7 mouse cellular contexts compared by ENCODE assay signal in the genomic region with DNA sequence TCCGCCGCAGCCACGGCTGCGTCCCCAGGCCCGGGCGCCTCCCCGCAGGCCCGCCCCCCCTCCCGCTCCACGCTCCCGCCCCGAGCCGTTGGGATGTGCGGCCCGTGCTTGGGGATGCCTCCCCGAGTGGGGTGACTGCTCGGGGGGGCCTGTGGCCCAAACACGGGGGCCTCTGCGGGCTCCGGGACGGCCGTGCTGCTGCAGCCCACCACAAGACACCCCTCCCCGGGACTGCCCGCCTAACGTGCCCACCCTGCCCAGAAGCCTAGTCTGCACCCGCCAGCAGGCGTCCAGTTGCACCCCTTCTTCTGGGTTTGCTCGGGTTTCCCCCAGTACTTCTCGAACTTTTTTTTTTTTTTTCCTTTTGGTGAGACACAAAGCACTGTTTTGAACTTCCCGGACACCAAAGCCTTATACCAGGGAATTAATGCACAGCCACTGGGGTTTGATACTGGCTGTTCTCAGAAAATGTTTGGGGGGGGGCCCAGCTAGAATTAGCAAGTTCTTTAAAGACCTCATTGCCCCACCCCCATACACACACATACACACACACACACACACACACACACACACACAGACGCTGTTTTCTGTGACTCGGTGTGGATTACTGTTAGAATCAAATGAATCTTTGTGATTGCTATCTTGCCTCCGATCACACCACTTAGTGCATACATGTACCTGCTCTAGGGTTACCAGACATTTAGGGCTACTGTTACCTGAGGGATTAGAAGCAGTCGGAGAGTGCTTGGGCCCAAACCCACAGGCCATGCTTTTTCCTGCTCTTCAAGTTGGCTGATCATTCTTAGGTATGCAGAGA. TPM values are rescaled to one million over a fixed set of nuclear protein-coding genes. Genes with fewer than 3 reads are reported as not detected.
DNase-seq lines count a peak whose midpoint lies in the region; ATAC-seq and TF ChIP-seq lines count a peak whose summit lies in the region.

No protein-coding gene starts in this region.

- TF ChIP-seq CTCF in layer of hippocampus, adult 2 months (conservative IDR thresholded peaks at IDR 0.05): no peak
- no peak for TF ChIP-seq CTCF in midbrain, postnatal 0 days (IDR thresholded peaks at IDR 0.05)

- H3K9ac ChIP-seq in embryonic facial prominence, embryonic 12.5 days: peak overlapping the region; percentile 80
- H3K9ac ChIP-seq in intestine, embryonic 15.5 days: peak overlapping the region; percentile 79
- 0 out of 2 replicates have a peak overlapping the region, but pooled peaks have one; percentile 1 for H3K9ac ChIP-seq in midbrain, postnatal 0 days (replicated peaks; ENCODE audit: low read length, poor library complexity, severe bottlenecking)

- no peaks in the 10 kb centered on the region for H3K9me3 ChIP-seq in embryonic facial prominence, embryonic 12.5 days
- no peaks in the 10 kb centered on the region for H3K9me3 ChIP-seq in intestine, embryonic 15.5 days
- H3K9me3 ChIP-seq in midbrain, postnatal 0 days (ENCODE audit: low read length): no peaks in the 10 kb centered on the region

- H3K27ac ChIP-seq in layer of hippocampus, adult 2 months: no peak overlapping the region
- peak overlapping the region; percentile 100 for H3K27ac ChIP-seq in embryonic facial prominence, embryonic 12.5 days
- H3K27ac ChIP-seq in intestine, embryonic 15.5 days: peak overlapping the region; percentile 99
- H3K27ac ChIP-seq in midbrain, postnatal 0 days (ENCODE audit: low read depth, low read length): no peak overlapping the region

- no peaks in the 10 kb centered on the region for H3K27me3 ChIP-seq in embryonic facial prominence, embryonic 12.5 days
- no peaks in the 10 kb centered on the region for H3K27me3 ChIP-seq in intestine, embryonic 15.5 days (replicated peaks)
- H3K27me3 ChIP-seq in midbrain, postnatal 0 days (ENCODE audit: insufficient read depth, low read length): no peaks in the 10 kb centered on the region

- peaks cover 8% of the 10 kb centered on the region; the same call in 1 of the 2 replicates for H3K36me3 ChIP-seq in embryonic facial prominence, embryonic 12.5 days
- 0 out of 2 replicates have a peak, but pooled peaks cover 2% of the 10 kb centered on the region for H3K36me3 ChIP-seq in intestine, embryonic 15.5 days
- no peaks in the 10 kb centered on the region for H3K36me3 ChIP-seq in midbrain, postnatal 0 days (ENCODE audit: insufficient read depth, low read length)

- DNase-seq in layer of hippocampus, adult 2 months (ENCODE audit: low spot score in 2 of 2): no peak
- DNase-seq in layer of hippocampus, postnatal 25 days (ENCODE audit: extremely low spot score in 1 of 2, low spot score in 1 of 2): no peak
- DNase-seq in MN1 (ENCODE audit: low spot score): peak; percentile 42
- peak; percentile 8 for DNase-seq in midbrain, postnatal 0 days (ENCODE audit: low spot score)
- no peak for DNase-seq in left cerebral cortex, postnatal 25 days (ENCODE audit: low spot score in 2 of 2)

- ATAC-seq in embryonic facial prominence, embryonic 12.5 days (ENCODE audit: insufficient number of reproducible peaks, insufficient read depth, low FRiP score, low TSS enrichment): peak; percentile 61
- peak; percentile 61 for ATAC-seq in intestine, embryonic 15.5 days
- peak; percentile 15 for ATAC-seq in midbrain, postnatal 0 days (ENCODE audit: low FRiP score)

- intact Hi-C loops in left cerebral cortex, postnatal 25 days (cut with DNase I): loop anchor here (5.0 kb wide), 4 partner anchors 174 to 501 kb away; a partner anchor contains a TSS

- H3K4me3 ChIP-seq in layer of hippocampus, adult 2 months: peak overlapping the region; percentile 26
- peak overlapping the region; percentile 88 for H3K4me3 ChIP-seq in embryonic facial prominence, embryonic 12.5 days
- H3K4me3 ChIP-seq in intestine, embryonic 15.5 days (replicated peaks): peak overlapping the region; percentile 85
- H3K4me3 ChIP-seq in midbrain, postnatal 0 days (ENCODE audit: low read depth, low read length): peak overlapping the region; percentile 75

- H3K4me2 ChIP-seq in embryonic facial prominence, embryonic 12.5 days (replicated peaks): peak overlapping the region; percentile 88
- peak overlapping the region; percentile 94 for H3K4me2 ChIP-seq in intestine, embryonic 15.5 days (replicated peaks)
- peak overlapping the region; percentile 90 for H3K4me2 ChIP-seq in midbrain, postnatal 0 days (ENCODE audit: low read depth, low read length, poor library complexity, severe bottlenecking)

- peaks cover 6% of the 10 kb centered on the region; the same call in 1 of the 2 replicates for H3K4me1 ChIP-seq in embryonic facial prominence, embryonic 12.5 days
- H3K4me1 ChIP-seq in intestine, embryonic 15.5 days (replicated peaks): peaks cover 7% of the 10 kb centered on the region; the same call in 1 of the 2 replicates
- no peaks in the 10 kb centered on the region for H3K4me1 ChIP-seq in midbrain, postnatal 0 days (ENCODE audit: insufficient read depth, low read length)

- WGBS in embryonic facial prominence, embryonic 12.5 days: 2% methylated on average over 29 of the region's 34 CpGs
- WGBS in intestine, embryonic 15.5 days: 3% methylated on average over 34 of the region's 34 CpGs
- 7% methylated on average over 16 of the region's 34 CpGs for whole genome bisulfite sequencing in midbrain, postnatal 0 days

RNA-seq across cellular contexts. Expression of a gene that starts 58.6 kb away (rescaled TPM):
- 10 to 100 TPM; 25.2 to 25.8 TPM for total RNA-seq in layer of hippocampus, adult 2 months (2021)
- 10 to 100 TPM; 18.9 to 21.1 TPM for total RNA-seq in layer of hippocampus, postnatal 25 days (2021)
- 3.4 and 4.0 TPM in 2 replicates for polyA plus RNA-seq in embryonic facial prominence, embryonic 12.5 days (2016; fragmentation: Nextera tagmentation; extraction: Ambion mirVana)
- polyA plus RNA-seq in intestine, embryonic 15.5 days (2015; fragmentation: Nextera tagmentation; extraction: Ambion mirVana): 0.57 and 2.3 TPM in 2 replicates
- not detected in 2 replicates for total RNA-seq in midbrain, postnatal 0 days (2014; rRNA removed)
- polyA plus RNA-seq in midbrain, postnatal 0 days (2015; fragmentation: Nextera tagmentation; extraction: Ambion mirVana): 2.1 and 3.1 TPM in 2 replicates
- total RNA-seq in left cerebral cortex, postnatal 25 days (2021): 10 to 100 TPM; 17.8 to 18.5 TPM

Comparison
In these comparisons a context has a peak if more than half of its experiments do, and no peak if none do; other contexts are left out.
1. DNase-seq: peak in MN1 (single experiment) and midbrain, postnatal 0 days (single experiment); none in layer of hippocampus, adult 2 months (0 of 2), layer of hippocampus, postnatal 25 days (0 of 2) and left cerebral cortex, postnatal 25 days (0 of 2).
2. H3K27ac ChIP-seq: peak in embryonic facial prominence, embryonic 12.5 days (single experiment) and intestine, embryonic 15.5 days (single experiment); none in layer of hippocampus, adult 2 months (single experiment) and midbrain, postnatal 0 days (single experiment).
3. H3K4me3 ChIP-seq: peak in every context shown above with its lines; median percentile 88 in embryonic facial prominence, embryonic 12.5 days; 85 in intestine, embryonic 15.5 days; 75 in midbrain, postnatal 0 days; 26 in layer of hippocampus, adult 2 months.
4. H3K9ac ChIP-seq: peak in every context shown above with its lines; median percentile 80 in embryonic facial prominence, embryonic 12.5 days; 79 in intestine, embryonic 15.5 days; 1 in midbrain, postnatal 0 days.
5. RNA of a gene that starts 58.6 kb away (total RNA-seq): 25.2 to 25.8 TPM in layer of hippocampus, adult 2 months, 18.9 to 21.1 TPM in layer of hippocampus, postnatal 25 days and 17.8 to 18.5 TPM in left cerebral cortex, postnatal 25 days; not detected in midbrain, postnatal 0 days; every median in the first group is over 10 times any median in the second.
6. Peak in every context shown above with its lines, with median percentiles within 50 percentile points of each other: ATAC-seq and H3K4me2 ChIP-seq.